Mouse (Mus musculus) R1 (cell line): ENCODE data around the gene Stag1.

Experiments used
- DNase-seq: peaks from one replicate; pipeline ENCODE4 v3.0.0-alpha.2; 2018; ENCODE audit warnings: low read depth, low spot score

The Stag1 gene

GRCm38 (mm10) chr9:100605522-100605921 is 7.9 kb downstream of the Stag1 start:
- DNase-seq, result peak; percentile 54

GRCm38 (mm10) chr9:100605985-100606554 is 8.5 kb downstream of the Stag1 start:
- peak; percentile 97 for DNase-seq

- no peak for DNase-seq
These were observed 16.0 kb downstream of the Stag1 start for GRCm38 (mm10) chr9:100613501-100614071.

- no peak for DNase-seq
These were observed 19.3 kb downstream of the Stag1 start for GRCm38 (mm10) chr9:100616947-100617346.

GRCm38 (mm10) chr9:100626258-100626657 is 28.7 kb downstream of the Stag1 start:
- DNase-seq, result no peak

GRCm38 (mm10) chr9:100640754-100641153 is 43.2 kb downstream of the Stag1 start:
- DNase-seq, result peak; percentile 76

GRCm38 (mm10) chr9:100641391-100642085 is 43.9 kb downstream of the Stag1 start:
- DNase-seq, result peak; percentile 16

- DNase-seq, result no peak
These were observed 44.7 kb downstream of the Stag1 start for GRCm38 (mm10) chr9:100642186-100642839.

- peak; percentile 97 for DNase-seq
These were observed 45.5 kb downstream of the Stag1 start for GRCm38 (mm10) chr9:100642840-100643697.

- DNase-seq, result peak; percentile 72
These were observed 46.6 kb downstream of the Stag1 start for GRCm38 (mm10) chr9:100644071-100644771.

- no peak for DNase-seq
These were observed 47.7 kb downstream of the Stag1 start for GRCm38 (mm10) chr9:100645026-100645940.

- no peak for DNase-seq
These were observed 48.7 kb downstream of the Stag1 start for GRCm38 (mm10) chr9:100646276-100646675.

GRCm38 (mm10) chr9:100647774-100648323 is 50.3 kb downstream of the Stag1 start:
- DNase-seq, result no peak

- DNase-seq, result no peak
These were observed 56.5 kb downstream of the Stag1 start for GRCm38 (mm10) chr9:100654104-100654503.

- no peak for DNase-seq
These were observed 58.5 kb downstream of the Stag1 start for GRCm38 (mm10) chr9:100656058-100656457.

GRCm38 (mm10) chr9:100660587-100660986 is 63.0 kb downstream of the Stag1 start:
- DNase-seq, result no peak

GRCm38 (mm10) chr9:100663473-100664134 is 66.0 kb downstream of the Stag1 start:
- DNase-seq, result no peak

GRCm38 (mm10) chr9:100670151-100670550 is 72.6 kb downstream of the Stag1 start:
- DNase-seq, result no peak

GRCm38 (mm10) chr9:100679036-100679435 is 81.4 kb downstream of the Stag1 start:
- DNase-seq, result no peak
